Mouse (Mus musculus): Measurements from ENCODE around the gene Nr1d1. TPM values are rescaled to one million over a fixed set of nuclear protein-coding genes. Genes with fewer than 3 reads are reported as not detected.

Nr1d1 gene
- polyA plus RNA-seq, 1 experiment, result 213 TPM

DNA sequence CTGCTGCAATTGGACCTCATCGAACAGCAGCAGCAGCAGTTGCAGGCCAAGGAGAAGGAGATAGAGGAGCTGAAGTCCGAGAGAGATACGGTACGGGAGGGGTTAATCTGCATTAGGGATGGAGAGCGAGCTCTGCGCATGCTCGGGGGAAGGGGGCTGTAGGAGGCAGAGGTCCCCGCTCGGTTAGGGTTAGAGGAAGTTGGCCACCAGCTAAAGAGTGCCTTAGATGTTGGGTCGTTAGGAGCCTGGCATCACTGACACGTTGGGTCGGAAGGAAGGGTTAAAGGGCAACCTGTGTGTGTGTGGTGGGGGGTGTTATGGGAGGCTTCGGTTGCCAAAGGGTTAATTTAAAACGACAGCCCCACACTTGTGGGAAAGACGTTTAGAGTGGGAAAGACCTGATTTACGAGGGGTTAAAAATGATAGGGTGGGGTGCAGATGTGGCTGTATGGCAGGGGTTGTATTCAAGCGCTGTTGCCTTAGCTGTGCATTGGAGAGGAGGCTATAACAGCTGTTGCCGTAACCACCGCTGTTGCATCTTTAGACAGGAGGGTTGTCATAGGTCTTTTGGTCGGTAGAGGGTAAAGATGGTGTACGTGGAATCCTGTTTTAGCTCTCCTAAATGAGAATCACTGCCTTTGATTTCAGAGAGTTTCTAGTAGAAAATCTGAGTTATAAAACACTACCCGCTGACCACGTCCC, 21.5 kb upstream of the Nr1d1 start:
- peak; percentile 64 for DNase-seq
- 2% methylated on average over 23 of the region's 23 CpGs for WGBS
- H3K4me3 ChIP-seq (replicated peaks; ENCODE audit: extremely low read depth, low read depth, low read length), result peak overlapping the region; percentile 98
- no peak for TF ChIP-seq CTCF (IDR thresholded peaks at IDR 0.05; ENCODE audit: insufficient read depth, low read length)
- TF ChIP-seq POLR2A (IDR thresholded peaks at IDR 0.05; ENCODE audit: borderline replicate concordance, extremely low read depth, low read depth, low read length), result no peak
- peaks cover 17% of the 10 kb centered on the region for H3K4me1 ChIP-seq (ENCODE audit: control insufficient read depth, insufficient read depth, low read length)

DNA sequence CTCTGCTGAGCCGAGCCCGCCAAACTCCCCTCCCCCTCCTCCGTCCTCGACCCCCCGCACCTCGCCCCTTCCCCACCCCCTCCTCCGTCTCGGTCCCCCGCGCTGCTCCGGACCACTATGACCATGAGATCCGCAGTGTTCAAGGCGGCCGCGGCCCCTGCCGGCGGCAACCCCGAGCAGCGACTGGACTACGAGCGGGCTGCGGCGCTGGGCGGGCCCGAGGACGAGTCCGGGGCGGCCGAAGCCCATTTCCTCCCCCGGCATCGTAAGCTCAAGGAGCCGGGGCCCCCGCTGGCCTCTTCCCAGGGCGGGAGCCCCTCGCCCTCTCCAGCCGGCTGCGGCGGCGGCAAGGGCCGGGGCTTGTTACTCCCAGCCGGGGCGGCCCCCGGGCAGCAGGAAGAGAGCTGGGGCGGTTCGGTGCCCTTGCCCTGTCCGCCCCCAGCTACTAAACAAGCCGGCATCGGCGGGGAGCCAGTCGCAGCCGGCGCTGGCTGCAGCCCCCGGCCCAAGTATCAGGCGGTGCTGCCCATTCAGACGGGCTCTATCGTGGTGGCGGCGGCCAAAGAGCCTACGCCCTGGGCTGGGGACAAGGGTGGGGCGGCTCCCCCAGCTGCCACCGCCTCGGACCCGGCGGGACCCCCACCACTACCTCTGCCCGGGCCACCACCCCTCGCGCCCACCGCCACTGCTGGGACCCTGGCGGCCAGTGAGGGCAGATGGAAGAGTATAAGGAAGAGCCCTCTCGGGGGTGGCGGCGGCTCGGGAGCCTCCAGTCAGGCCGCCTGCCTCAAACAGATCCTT, 20.8 kb upstream of the Nr1d1 start:
- H3K4me3 ChIP-seq (replicated peaks; ENCODE audit: extremely low read depth, low read depth, low read length), result peak overlapping the region; percentile 98
- TF ChIP-seq CTCF (IDR thresholded peaks at IDR 0.05; ENCODE audit: insufficient read depth, low read length), result no peak
- no peak for TF ChIP-seq POLR2A (IDR thresholded peaks at IDR 0.05; ENCODE audit: borderline replicate concordance, extremely low read depth, low read depth, low read length)
- DNase-seq, result peak; percentile 62
- under 1% methylated on average over 68 of the region's 74 CpGs for WGBS
- H3K4me1 ChIP-seq (ENCODE audit: control insufficient read depth, insufficient read depth, low read length), result peaks cover 17% of the 10 kb centered on the region

GRCm38 (mm10) chr11:98795015-98795713, 20.0 kb upstream of the Nr1d1 start, which contains the start of gene Msl1:
Gene Msl1 (plus strand): TSS chr11:98795516.
- H3K4me3 ChIP-seq (replicated peaks; ENCODE audit: extremely low read depth, low read depth, low read length), result peak within 1 kb of the TSS; percentile 98
- TF ChIP-seq POLR2A (IDR thresholded peaks at IDR 0.05; ENCODE audit: borderline replicate concordance, extremely low read depth, low read depth, low read length) (no peak; the same call in none of the 2 replicates), CTCF (IDR thresholded peaks at IDR 0.05; ENCODE audit: insufficient read depth, low read length) (no peak)
- WGBS, result 1% methylated on average over 71 of the region's 89 CpGs
- DNase-seq, result peak; percentile 90
- peaks cover 17% of the 10 kb centered on the region for H3K4me1 ChIP-seq (ENCODE audit: control insufficient read depth, insufficient read depth, low read length)

DNA sequence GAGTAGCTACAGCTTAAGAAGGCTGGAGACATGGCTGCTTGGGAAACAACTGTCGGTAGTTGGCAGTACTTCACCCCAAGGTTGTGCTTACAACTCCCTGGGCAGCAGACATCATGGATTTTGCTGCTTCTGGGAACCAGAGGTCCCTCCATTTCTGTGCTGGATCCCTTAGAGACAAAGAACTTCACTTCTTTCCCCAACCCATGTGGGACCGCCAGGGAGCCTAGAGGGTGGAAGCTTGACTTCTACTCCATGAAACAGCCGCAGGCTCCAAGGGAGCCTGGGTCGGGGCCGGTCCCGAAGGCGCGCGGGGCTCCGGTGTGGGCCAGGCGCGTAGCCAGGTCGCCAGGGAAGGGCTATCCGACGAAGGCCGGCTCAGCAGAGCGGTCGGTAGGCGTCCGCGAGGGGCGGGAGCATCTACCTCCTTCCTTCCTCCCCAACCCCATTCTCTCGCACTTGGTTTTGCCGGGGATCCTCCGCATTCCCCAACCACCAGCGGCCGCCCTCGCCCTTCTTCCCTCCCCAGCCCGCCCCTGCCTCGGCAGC, 19.4 kb upstream of the Nr1d1 start:
- WGBS, result under 1% methylated on average over 23 of the region's 30 CpGs
- Histone ChIP-seq H3K4me3 (replicated peaks; ENCODE audit: extremely low read depth, low read depth, low read length) (peak overlapping the region; percentile 73), H3K4me1 (ENCODE audit: control insufficient read depth, insufficient read depth, low read length) (peaks cover 17% of the 10 kb centered on the region)
- DNase-seq, result peak; percentile 82
- TF ChIP-seq CTCF (IDR thresholded peaks at IDR 0.05; ENCODE audit: insufficient read depth, low read length), result 0 out of 2 replicates have a peak, but pooled peaks have one; percentile 8
- TF ChIP-seq POLR2A (IDR thresholded peaks at IDR 0.05; ENCODE audit: borderline replicate concordance, extremely low read depth, low read depth, low read length), result peak; percentile 53; the same call in 1 of the 2 replicates

- Histone ChIP-seq H3K4me1 (ENCODE audit: control insufficient read depth, insufficient read depth, low read length) (peaks cover 6% of the 10 kb centered on the region; the same call in 1 of the 2 replicates), H3K4me3 (replicated peaks; ENCODE audit: extremely low read depth, low read depth, low read length) (no peak overlapping the region)
- DNase-seq, result no peak
- TF ChIP-seq CTCF (IDR thresholded peaks at IDR 0.05; ENCODE audit: insufficient read depth, low read length), result no peak
- no peak for TF ChIP-seq POLR2A (IDR thresholded peaks at IDR 0.05; ENCODE audit: borderline replicate concordance, extremely low read depth, low read depth, low read length)
- 24% methylated on average over 4 of the region's 4 CpGs for WGBS
These were observed 16.9 kb upstream of the Nr1d1 start for GRCm38 (mm10) chr11:98792081-98792480.

- DNase-seq, result no peak
- TF ChIP-seq CTCF (IDR thresholded peaks at IDR 0.05; ENCODE audit: insufficient read depth, low read length), result no peak
- no peak for TF ChIP-seq POLR2A (IDR thresholded peaks at IDR 0.05; ENCODE audit: borderline replicate concordance, extremely low read depth, low read depth, low read length)
- Histone ChIP-seq H3K4me1 (ENCODE audit: control insufficient read depth, insufficient read depth, low read length) (peaks cover 6% of the 10 kb centered on the region; the same call in 1 of the 2 replicates), H3K4me3 (replicated peaks; ENCODE audit: extremely low read depth, low read depth, low read length) (no peak overlapping the region)
- WGBS, result 90% methylated on average over 1 of the region's 1 CpGs
These were observed 16.3 kb upstream of the Nr1d1 start for GRCm38 (mm10) chr11:98791448-98791847.

DNA sequence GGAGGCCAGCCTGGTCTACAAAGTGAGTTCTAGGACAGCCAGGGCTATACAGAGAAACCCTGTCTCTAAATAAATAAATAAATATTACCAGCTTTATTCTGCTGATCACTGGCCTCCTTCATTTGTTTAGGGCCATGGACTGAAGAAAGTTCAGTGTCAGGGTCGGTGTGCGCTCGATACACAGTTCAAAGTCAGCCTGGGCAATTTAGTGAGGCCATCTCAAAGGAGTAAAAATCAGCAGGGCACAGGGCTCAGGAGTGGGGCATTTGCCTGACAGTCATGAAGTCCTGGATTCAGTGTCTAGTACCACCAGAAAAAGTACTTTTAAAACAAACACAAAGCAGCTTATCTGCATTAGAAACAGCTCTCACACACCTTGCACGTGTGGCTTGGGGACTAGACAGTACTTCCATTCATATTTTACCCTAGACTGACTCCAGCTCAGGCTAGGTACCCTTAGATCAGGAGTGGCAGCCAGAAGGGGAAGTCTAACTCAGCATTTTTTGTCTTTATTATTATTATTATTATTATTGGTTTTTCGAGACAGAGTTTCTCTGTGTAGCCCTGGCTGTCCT, 15.6 kb upstream of the Nr1d1 start:
- DNase-seq, result no peak
- TF ChIP-seq CTCF (IDR thresholded peaks at IDR 0.05; ENCODE audit: insufficient read depth, low read length) (no peak), POLR2A (IDR thresholded peaks at IDR 0.05; ENCODE audit: borderline replicate concordance, extremely low read depth, low read depth, low read length) (no peak)
- WGBS, result 81% methylated on average over 5 of the region's 5 CpGs
- Histone ChIP-seq H3K4me1 (ENCODE audit: control insufficient read depth, insufficient read depth, low read length) (peaks cover 10% of the 10 kb centered on the region), H3K4me3 (replicated peaks; ENCODE audit: extremely low read depth, low read depth, low read length) (no peak overlapping the region)

DNA sequence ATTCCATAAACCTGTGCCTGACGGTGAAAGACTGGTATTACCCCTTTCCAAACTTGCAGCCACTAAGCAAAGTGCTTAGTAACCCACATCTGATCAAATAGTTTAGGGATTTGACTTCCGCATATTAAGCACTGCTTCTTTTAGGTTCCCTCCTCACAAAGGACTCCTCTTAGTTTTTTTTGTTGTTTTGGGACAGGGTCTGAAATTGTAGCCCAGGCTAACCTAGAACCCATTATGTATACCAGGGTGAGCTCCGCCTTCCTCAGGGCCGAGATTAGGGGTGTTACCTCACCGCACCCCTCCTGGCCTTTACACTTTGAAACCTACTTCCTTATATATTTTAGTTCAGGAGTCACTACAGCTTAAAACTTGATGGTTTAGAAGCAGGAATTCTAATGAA, 14.7 kb upstream of the Nr1d1 start:
- H3K4me3 ChIP-seq (replicated peaks; ENCODE audit: extremely low read depth, low read depth, low read length), result no peak overlapping the region
- 30% methylated on average over 5 of the region's 5 CpGs for WGBS
- peaks cover 14% of the 10 kb centered on the region for H3K4me1 ChIP-seq (ENCODE audit: control insufficient read depth, insufficient read depth, low read length)
- DNase-seq, result no peak
- no peak for TF ChIP-seq POLR2A (IDR thresholded peaks at IDR 0.05; ENCODE audit: borderline replicate concordance, extremely low read depth, low read depth, low read length)
- no peak for TF ChIP-seq CTCF (IDR thresholded peaks at IDR 0.05; ENCODE audit: insufficient read depth, low read length)
